ENCODE assay signal across 7 mouse cellular contexts in genomic region chr17:73882194-73882593, GRCm38 (mm10).
DNase-seq lines count a peak whose midpoint lies in the region; ATAC-seq and TF ChIP-seq lines count a peak whose summit lies in the region.

No protein-coding gene starts in this region.

- TF ChIP-seq POLR2A in cortical plate, adult 2 months (IDR thresholded peaks at IDR 0.05; ENCODE audit: extremely low read depth, insufficient read depth, low read length), result no peak

- H3K27ac ChIP-seq in cortical plate, adult 2 months (ENCODE audit: insufficient read depth, low read length), result no peak overlapping the region
- no peak overlapping the region for H3K27ac ChIP-seq in midbrain, embryonic 10.5 days (replicated peaks)

- peak; percentile 67 to 69 for DNase-seq in adrenal gland, adult 18-20 months (ENCODE audit: low spot score in 2 of 2)
- peak; percentile 52 for DNase-seq in gastrocnemius, postnatal 25 days
- DNase-seq in left cerebral cortex, adult 8-10 months (ENCODE audit: low spot score in 2 of 2), result peak; percentile 25 to 60
- DNase-seq in midbrain, embryonic 10.5 days (ENCODE audit: low spot score), result peak; percentile 78
- DNase-seq in right cerebral cortex, postnatal 4 days, result peak; percentile 71

- H3K36me3 ChIP-seq in midbrain, embryonic 10.5 days, result no peaks in the 10 kb centered on the region

- H3K4me3 ChIP-seq in cortical plate, adult 2 months (ENCODE audit: insufficient read depth, low read length), result no peak overlapping the region
- no peak overlapping the region for H3K4me3 ChIP-seq in midbrain, embryonic 10.5 days

- TF ChIP-seq CTCF in cortical plate, adult 2 months (IDR thresholded peaks at IDR 0.05; ENCODE audit: extremely low read depth, insufficient read depth, low read length), result peak; percentile 98

- H3K4me1 ChIP-seq in cortical plate, adult 2 months (ENCODE audit: control insufficient read depth, insufficient read depth, low read length), result no peaks in the 10 kb centered on the region
- H3K4me1 ChIP-seq in midbrain, embryonic 10.5 days, result peaks cover 9% of the 10 kb centered on the region

- H3K27me3 ChIP-seq in midbrain, embryonic 10.5 days (ENCODE audit: low read depth, poor library complexity, severe bottlenecking), result no peaks in the 10 kb centered on the region

- peak; percentile 95 for ATAC-seq in inflammation-experienced regulatory T-cells, adult 6 months

- WGBS in midbrain, embryonic 10.5 days, result 16% methylated on average over 9 of the region's 9 CpGs

- no peaks in the 10 kb centered on the region for H3K9me3 ChIP-seq in midbrain, embryonic 10.5 days (replicated peaks)
